ENCODE assay signal across 8 mouse cellular contexts in the genomic region with DNA sequence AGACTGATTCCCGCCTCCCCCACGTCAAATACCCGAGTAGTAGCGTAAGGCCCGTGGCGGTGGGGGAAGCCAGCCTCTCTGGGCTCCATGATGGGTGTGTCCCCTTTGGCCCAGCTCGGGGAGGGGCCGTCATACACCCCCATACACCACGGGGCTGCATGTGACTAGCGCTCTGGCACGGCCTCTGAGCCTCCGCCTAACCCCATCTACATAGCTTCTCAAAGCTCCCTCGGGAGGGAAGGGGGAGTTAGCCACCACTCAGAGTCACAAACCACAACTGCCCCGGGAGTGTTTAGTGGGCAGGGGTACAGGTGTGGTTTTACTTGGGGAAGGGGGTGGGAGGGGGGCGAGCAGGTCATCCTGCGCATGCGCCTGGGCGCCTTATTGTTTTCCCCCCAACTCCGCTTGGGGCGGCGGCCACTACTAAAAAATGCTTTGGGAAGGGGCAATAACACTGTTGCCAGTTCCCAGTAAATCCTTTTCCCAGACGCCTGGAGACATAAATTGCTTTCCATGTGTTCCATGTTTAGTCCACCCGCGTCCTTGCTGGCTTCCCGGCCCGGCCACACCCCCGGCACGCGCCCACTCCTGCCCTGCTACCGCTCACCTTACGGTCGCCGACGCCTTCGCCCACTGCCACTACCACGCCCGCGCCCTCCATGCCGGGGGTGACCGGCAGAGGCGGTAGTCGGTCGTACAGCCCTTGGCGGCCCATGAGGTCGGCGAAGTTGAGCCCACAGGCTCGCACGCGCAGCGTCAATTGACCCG. TPM values are rescaled to one million over a fixed set of nuclear protein-coding genes. Genes with fewer than 3 reads are reported as not detected.
DNase-seq lines count a peak whose midpoint lies in the region; ATAC-seq and TF ChIP-seq lines count a peak whose summit lies in the region.

No protein-coding gene starts in this region.

- under 1% methylated on average over 51 of the region's 51 CpGs for WGBS in liver, embryonic 15.5 days (ENCODE audit: insufficient replicate concordance)

- peak in 1 of 2 experiments; percentile 30 for DNase-seq in layer of hippocampus, adult 2 months (ENCODE audit: low spot score in 2 of 2)
- no peak for DNase-seq in layer of hippocampus, adult 8-10 months (ENCODE audit: low spot score in 2 of 2)
- DNase-seq in gastrocnemius, postnatal 14 days: peak; percentile 85
- peak; percentile 73 for DNase-seq in induced T-regulatory cell, adult 2 months (ENCODE audit: low read depth)
- DNase-seq in neural tube, embryonic 10.5 days (ENCODE audit: extremely low spot score, low spot score): peak; percentile 67
- peak; percentile 20 to 29 for DNase-seq in thymus, postnatal 10 days (ENCODE audit: low spot score in 2 of 2)

- peak overlapping the region; percentile 62 for H3K9ac ChIP-seq in liver, embryonic 15.5 days

- peaks cover 71% of the 10 kb centered on the region for H3K27me3 ChIP-seq in liver, embryonic 15.5 days

- peak overlapping the region; percentile 81 for H3K27ac ChIP-seq in layer of hippocampus, adult 2 months
- H3K27ac ChIP-seq in brown adipose tissue, adult 24 weeks (replicated peaks; ENCODE audit: low read depth, low read length): peak overlapping the region; percentile 88
- peak overlapping the region; percentile 51; the same call in 1 of the 2 replicates for H3K27ac ChIP-seq in liver, embryonic 15.5 days (replicated peaks)

- TF ChIP-seq CTCF in layer of hippocampus, adult 2 months (conservative IDR thresholded peaks at IDR 0.05): 0 out of 2 replicates have a peak, but pooled peaks have one; percentile 6

- H3K9me3 ChIP-seq in liver, embryonic 15.5 days (replicated peaks): no peaks in the 10 kb centered on the region

- intact Hi-C loops in gastrocnemius, postnatal 14 days (cut with DNase I; ENCODE audit: low total_unique reads): no loop called here

- peak overlapping the region; percentile 94 for H3K4me2 ChIP-seq in liver, embryonic 15.5 days

- H3K36me3 ChIP-seq in liver, embryonic 15.5 days (replicated peaks): peaks cover 9% of the 10 kb centered on the region; the same call in 1 of the 2 replicates

- peaks cover 8% of the 10 kb centered on the region; the same call in 1 of the 2 replicates for H3K4me1 ChIP-seq in brown adipose tissue, adult 24 weeks (ENCODE audit: control insufficient read depth, insufficient read depth, insufficient read length, low read length)
- peaks cover 69% of the 10 kb centered on the region for H3K4me1 ChIP-seq in liver, embryonic 15.5 days (replicated peaks)

- H3K4me3 ChIP-seq in layer of hippocampus, adult 2 months: peak overlapping the region; percentile 63
- H3K4me3 ChIP-seq in brown adipose tissue, adult 24 weeks (ENCODE audit: insufficient read depth, low read depth, low read length): peak overlapping the region; percentile 91
- peak overlapping the region; percentile 67 for H3K4me3 ChIP-seq in liver, embryonic 15.5 days (replicated peaks)

- no peak; the same call in 1 of the 2 replicates for ATAC-seq in liver, embryonic 15.5 days (ENCODE audit: insufficient read depth)

RNA-seq across cellular contexts. Expression of a gene that starts 0.5 kb away (rescaled TPM):
- 100 to 1,000 TPM; 113 to 122 TPM for total RNA-seq in layer of hippocampus, adult 2 months (2021)
- 100 to 1,000 TPM; 109 to 121 (median 110) TPM for total RNA-seq in layer of hippocampus, adult 8-10 months (2022)
- polyA plus RNA-seq in brown adipose tissue, adult 24 weeks (2012; ENCODE audit: insufficient read depth, insufficient read length, missing spikeins): 3.7 and 3.8 TPM in 2 replicates
- total RNA-seq in gastrocnemius, postnatal 14 days (2021): 1 to 10 TPM; 4.0 to 4.8 TPM
- polyA plus RNA-seq in liver, embryonic 15.5 days (2015; fragmentation: Nextera tagmentation; extraction: Ambion mirVana): 2.0 and 2.1 TPM in 2 replicates

RNA-seq across cellular contexts. Expression of a gene that starts 0.7 kb away (rescaled TPM):
- total RNA-seq in layer of hippocampus, adult 2 months (2021): 10 to 100 TPM; 25.3 to 27.7 TPM
- 10 to 100 TPM; 27.9 to 42.8 (median 34.9) TPM for total RNA-seq in layer of hippocampus, adult 8-10 months (2022)
- 16.0 and 22.4 TPM in 2 replicates for polyA plus RNA-seq in brown adipose tissue, adult 24 weeks (2012; ENCODE audit: insufficient read depth, insufficient read length, missing spikeins)
- 10 to 100 TPM; 27.1 to 33.6 TPM for total RNA-seq in gastrocnemius, postnatal 14 days (2021)
- 10.0 and 10.8 TPM in 2 replicates for polyA plus RNA-seq in liver, embryonic 15.5 days (2015; fragmentation: Nextera tagmentation; extraction: Ambion mirVana)

RNA-seq across cellular contexts. Expression of a gene that starts 17.1 kb away (rescaled TPM):
- 1 to 10 TPM; 2.4 to 3.5 TPM for total RNA-seq in layer of hippocampus, adult 2 months (2021)
- 1 to 10 TPM; 2.2 to 7.6 (median 3.5) TPM for total RNA-seq in layer of hippocampus, adult 8-10 months (2022)
- 14.8 and 19.7 TPM in 2 replicates for polyA plus RNA-seq in brown adipose tissue, adult 24 weeks (2012; ENCODE audit: insufficient read depth, insufficient read length, missing spikeins)
- total RNA-seq in gastrocnemius, postnatal 14 days (2021): 1 to 10 TPM; 7.0 to 7.2 TPM
- 29.6 and 30.4 TPM in 2 replicates for polyA plus RNA-seq in liver, embryonic 15.5 days (2015; fragmentation: Nextera tagmentation; extraction: Ambion mirVana)

RNA-seq across cellular contexts. Expression of a gene that starts 23.2 kb away (rescaled TPM):
- total RNA-seq in layer of hippocampus, adult 2 months (2021): 10 to 100 TPM; 31.6 to 32.9 TPM
- 10 to 100 TPM; 23.9 to 46.8 (median 33.8) TPM for total RNA-seq in layer of hippocampus, adult 8-10 months (2022)
- polyA plus RNA-seq in brown adipose tissue, adult 24 weeks (2012; ENCODE audit: insufficient read depth, insufficient read length, missing spikeins): 376 and 386 TPM in 2 replicates
- total RNA-seq in gastrocnemius, postnatal 14 days (2021): 10 to 100 TPM; 50.3 to 61.5 TPM
- polyA plus RNA-seq in liver, embryonic 15.5 days (2015; fragmentation: Nextera tagmentation; extraction: Ambion mirVana): 149 and 195 TPM in 2 replicates

RNA-seq across cellular contexts. Expression of a gene that starts 40.2 kb away (rescaled TPM):
- total RNA-seq in layer of hippocampus, adult 2 months (2021): 1 to 10 TPM in 1 of 2 experiments, under 1 TPM in 1; 0.71 to 2.0 TPM
- total RNA-seq in layer of hippocampus, adult 8-10 months (2022): 1 to 10 TPM in 3 of 4 experiments, under 1 TPM in 1; 0.74 to 1.5 (median 1.3) TPM
- polyA plus RNA-seq in brown adipose tissue, adult 24 weeks (2012; ENCODE audit: insufficient read depth, insufficient read length, missing spikeins): 3.8 and 4.2 TPM in 2 replicates
- total RNA-seq in gastrocnemius, postnatal 14 days (2021): 100 to 1,000 TPM; 101 to 102 TPM
- 1.3 and 1.4 TPM in 2 replicates for polyA plus RNA-seq in liver, embryonic 15.5 days (2015; fragmentation: Nextera tagmentation; extraction: Ambion mirVana)

Comparison
In these comparisons a context has a peak if more than half of its experiments do, and no peak if none do; other contexts are left out.
1. DNase-seq: peak in gastrocnemius, postnatal 14 days (single experiment), induced T-regulatory cell, adult 2 months (single experiment), neural tube, embryonic 10.5 days (single experiment) and thymus, postnatal 10 days (2 of 2); none in layer of hippocampus, adult 8-10 months (0 of 2).
2. RNA of a gene that starts 0.5 kb away (total RNA-seq): 113 to 122 TPM in layer of hippocampus, adult 2 months and 109 to 121 TPM in layer of hippocampus, adult 8-10 months; 4.0 to 4.8 TPM in gastrocnemius, postnatal 14 days; every median in the first group is over 10 times any median in the second.
3. Peak in every context shown above with its lines, with median percentiles within 50 percentile points of each other: H3K27ac ChIP-seq and H3K4me3 ChIP-seq.